Mouse (Mus musculus) heart, embryonic 15.5 days (tissue): ENCODE measurements around the gene Il10rb. TPM values are rescaled to one million over a fixed set of nuclear protein-coding genes. Genes with fewer than 3 reads are reported as not detected.
A peak's percentile ranks its signal among the peaks of the same experiment; 100 is the strongest.

Source experiments
- ATAC-seq: fragments of 200-750 bp; cut with Nextera tagmentation; replicated peaks from 2 replicates; pipeline ENCODE4 v1.8.0; 2017; ENCODE audit warnings: low read depth, moderate TSS enrichment; ENCODE audit not compliant: insufficient number of reproducible peaks, insufficient read depth, low FRiP score
- H3K27ac ChIP-seq: fragments of 300-500 bp; sonication (generic); 2 replicates; pipeline ENCODE4 v1.5.1; 2015; ENCODE audit warnings: mild to moderate bottlenecking, inconsistent platforms
- H3K27me3 ChIP-seq: fragments of 300-500 bp; sonication (generic); 2 replicates; pipeline ENCODE4 v1.6.1; 2015; ENCODE audit warnings: inconsistent platforms
- H3K36me3 ChIP-seq: fragments of 300-500 bp; sonication (generic); 2 replicates; pipeline ENCODE4 v1.6.1; 2015; ENCODE audit warnings: mild to moderate bottlenecking, inconsistent platforms
- H3K4me1 ChIP-seq: fragments of 300-500 bp; sonication (generic); replicated peaks from 2 replicates; pipeline ENCODE4 v1.6.1; 2015; ENCODE audit warnings: inconsistent platforms
- H3K4me2 ChIP-seq: fragments of 300-500 bp; sonication (generic); 2 replicates; pipeline ENCODE4 v1.6.1; 2015; ENCODE audit warnings: inconsistent platforms, mild to moderate bottlenecking, moderate library complexity
- H3K4me3 ChIP-seq: fragments of 300-500 bp; sonication (generic); 2 replicates; pipeline ENCODE4 v1.5.1; 2015; ENCODE audit warnings: mild to moderate bottlenecking, inconsistent platforms
- H3K9ac ChIP-seq: fragments of 300-500 bp; sonication (generic); 2 replicates; pipeline ENCODE4 v1.6.1; 2015; ENCODE audit warnings: mild to moderate bottlenecking, inconsistent platforms
- H3K9me3 ChIP-seq: fragments of 300-500 bp; sonication (generic); replicated peaks from 2 replicates; pipeline ENCODE4 v1.6.1; 2016; ENCODE audit warnings: inconsistent platforms
- WGBS: fragments of 180-500 bp; shearing (Covaris S2); methylation state at CpG from one replicate; pipeline ENCODE4 v1.1.7; 2015; ENCODE audit warnings: mixed read lengths; 5-methylcytosine and 5-hydroxymethylcytosine counted together
- polyA plus RNA-seq: library from polyadenylated mRNA; unstranded; fragments of >200 nt; fragmentation: Nextera tagmentation; extraction: Ambion mirVana; gene quantifications from 2 replicates; pipeline ENCODE4 v1.2.1, GENCODE M21; 2015

The Il10rb gene
- 57.9 and 58.9 TPM in 2 replicates for polyA plus RNA-seq

DNA sequence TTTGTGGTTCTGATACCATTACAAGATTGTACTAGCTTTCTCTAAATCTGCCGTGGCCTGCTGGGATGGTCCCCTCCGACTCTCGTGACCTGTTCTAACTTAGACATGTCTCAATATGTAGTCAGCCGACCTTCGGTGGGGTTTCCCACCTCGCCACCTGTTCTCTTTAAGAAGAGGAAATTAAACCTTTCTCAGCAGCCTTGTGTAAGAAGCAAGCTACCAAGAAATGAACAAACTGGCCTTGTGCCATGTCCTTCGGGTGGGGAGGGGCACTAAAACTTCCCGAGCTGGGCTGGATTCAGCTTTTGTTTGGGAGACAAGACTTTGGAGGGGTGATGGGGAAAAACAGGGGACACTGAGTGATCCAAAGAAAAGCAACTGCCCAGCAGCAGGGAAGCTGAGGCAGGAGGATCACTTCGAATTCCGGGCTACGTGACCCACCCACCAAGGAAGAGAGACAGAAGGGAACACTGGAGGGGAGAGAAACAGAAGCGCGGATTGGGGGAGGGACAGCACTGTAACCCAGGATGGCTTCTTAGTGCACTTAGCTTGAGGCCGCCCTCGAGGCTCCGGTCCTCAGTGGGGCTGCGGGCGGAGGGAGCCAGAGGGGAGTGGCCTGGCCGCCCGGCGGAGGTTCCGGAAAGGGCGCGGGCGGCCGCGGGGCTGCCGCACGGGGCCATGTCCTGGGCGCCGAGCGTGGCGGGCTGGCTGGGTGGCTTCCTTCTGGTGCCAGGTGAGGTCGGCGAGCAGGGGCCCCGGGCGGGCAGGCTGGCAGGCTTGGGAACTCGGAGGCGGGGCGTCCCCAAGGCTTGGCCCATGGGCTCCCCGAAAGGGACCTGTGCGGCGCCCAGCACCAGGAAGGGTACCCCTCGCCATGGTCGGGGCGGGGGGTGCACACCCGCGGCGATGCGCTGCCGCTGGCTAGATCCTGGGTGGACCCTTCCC, at the start of gene Il10rb:
Gene Il10rb, plus strand, starts transcription at position 525 of the 945 bp plus-strand sequence.
- Histone ChIP-seq H3K27ac (peak within 1 kb of the TSS; percentile 94), H3K4me3 (peak within 1 kb of the TSS; percentile 89), H3K4me1 (peaks cover 34% of the 10 kb centered on the region), H3K4me2 (peak within 1 kb of the TSS; percentile 82), H3K9me3 (no peaks in the 10 kb centered on the region), H3K9ac (peak within 1 kb of the TSS; percentile 96), H3K27me3 (no peaks in the 10 kb centered on the region), H3K36me3 (peaks cover 3% of the 10 kb centered on the region; the same call in 1 of the 2 replicates)
- ATAC-seq = peak; percentile 89
- 4% methylated on average over 45 of the region's 51 CpGs for WGBS

DNA sequence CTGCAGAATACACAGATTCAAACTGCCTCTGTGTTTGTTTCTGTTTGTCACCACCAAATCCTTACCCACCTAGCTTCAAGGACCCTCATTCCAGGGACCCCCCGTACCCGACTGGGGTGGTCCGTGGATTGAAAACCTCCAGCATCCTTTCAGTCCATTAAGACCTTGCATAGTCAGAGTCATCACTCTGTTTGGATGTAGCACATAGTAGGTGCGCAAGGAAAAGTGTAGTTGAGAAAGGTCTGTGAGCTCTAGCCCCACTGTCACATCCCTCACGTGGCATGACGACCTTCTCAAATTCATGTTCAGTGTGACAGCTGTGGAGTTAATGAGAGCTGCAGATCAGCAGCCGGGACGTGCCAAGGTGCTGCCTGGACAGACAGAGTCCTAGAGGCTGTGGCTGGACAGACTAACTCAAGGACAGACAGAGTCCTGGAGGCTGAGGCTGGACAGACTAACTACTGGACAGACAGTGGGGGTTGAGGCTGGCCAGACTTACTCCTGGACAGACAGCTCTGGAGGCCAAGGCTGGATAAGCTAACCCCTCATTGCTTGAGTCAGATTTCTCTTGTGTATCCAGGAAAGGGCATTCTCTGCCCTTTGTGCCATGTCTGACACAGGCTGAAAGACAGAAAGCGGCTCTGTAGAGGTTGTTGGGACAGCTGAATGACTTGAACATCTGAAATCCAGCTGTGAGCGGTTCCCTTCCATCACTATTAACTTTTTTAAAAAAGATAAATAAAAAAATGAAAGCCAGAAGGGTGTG, 49.0 kb upstream of the Il10rb start:
- Histone ChIP-seq H3K27ac (no peak overlapping the region), H3K4me2 (no peak overlapping the region), H3K27me3 (peaks cover 14% of the 10 kb centered on the region; the same call in 1 of the 2 replicates), H3K9me3 (no peaks in the 10 kb centered on the region), H3K4me1 (peaks cover 6% of the 10 kb centered on the region), H3K36me3 (no peaks in the 10 kb centered on the region), H3K4me3 (no peak overlapping the region), H3K9ac (no peak overlapping the region)
- ATAC-seq = no peak
- 71% methylated on average over 10 of the region's 10 CpGs for WGBS

DNA sequence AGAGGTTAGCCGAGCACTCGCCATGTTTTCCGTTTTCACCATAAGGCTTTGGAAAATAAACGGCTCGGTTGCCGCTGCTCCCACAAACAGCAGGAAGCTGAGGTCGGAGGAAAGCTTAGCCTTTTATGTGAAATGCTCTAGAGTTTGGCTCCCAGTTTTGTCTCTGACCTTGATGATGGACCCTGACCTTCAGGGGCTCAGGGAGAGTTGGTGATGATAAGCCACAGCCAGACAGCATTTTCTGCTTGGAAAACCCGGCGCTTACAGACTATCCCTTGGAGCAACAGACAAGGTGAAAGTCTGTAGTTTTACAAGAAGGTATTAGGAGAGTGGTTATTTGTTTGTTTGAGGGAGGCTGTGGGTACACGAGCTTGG, 48.5 kb upstream of the Il10rb start:
- H3K4me2 ChIP-seq = no peak overlapping the region
- H3K27ac ChIP-seq = no peak overlapping the region
- H3K36me3 ChIP-seq = no peaks in the 10 kb centered on the region
- peaks cover 12% of the 10 kb centered on the region for H3K4me1 ChIP-seq
- 45% methylated on average over 10 of the region's 10 CpGs for WGBS
- H3K9me3 ChIP-seq = no peaks in the 10 kb centered on the region
- peaks cover 14% of the 10 kb centered on the region; the same call in 1 of the 2 replicates for H3K27me3 ChIP-seq
- no peak overlapping the region for H3K9ac ChIP-seq
- H3K4me3 ChIP-seq = no peak overlapping the region
- ATAC-seq = no peak

DNA sequence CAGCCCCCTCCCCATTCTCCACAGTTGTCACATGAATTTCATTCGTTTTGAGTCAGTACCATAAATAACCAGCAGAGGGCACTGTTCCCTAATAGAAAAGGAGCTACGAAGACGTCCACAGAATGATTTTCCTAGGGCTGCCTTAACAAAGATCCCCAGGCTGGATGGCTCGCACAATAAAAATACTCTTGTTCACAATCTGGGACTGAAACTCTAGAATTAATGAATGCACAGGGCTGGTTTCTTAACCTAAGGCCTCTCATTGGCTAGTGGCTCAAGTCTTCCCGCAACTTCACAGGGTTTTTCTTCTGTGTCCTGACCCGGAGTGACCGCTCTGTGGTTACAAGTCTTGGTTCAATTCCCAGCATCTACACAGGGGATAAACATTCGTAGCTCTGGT, 47.4 kb upstream of the Il10rb start:
- Histone ChIP-seq H3K27ac (no peak overlapping the region), H3K36me3 (no peaks in the 10 kb centered on the region), H3K9me3 (no peaks in the 10 kb centered on the region), H3K4me2 (no peak overlapping the region), H3K27me3 (0 out of 2 replicates have a peak, but pooled peaks cover 5% of the 10 kb centered on the region), H3K4me3 (no peak overlapping the region), H3K4me1 (peaks cover 21% of the 10 kb centered on the region), H3K9ac (no peak overlapping the region)
- no peak for ATAC-seq
- WGBS = 39% methylated on average over 8 of the region's 8 CpGs

DNA sequence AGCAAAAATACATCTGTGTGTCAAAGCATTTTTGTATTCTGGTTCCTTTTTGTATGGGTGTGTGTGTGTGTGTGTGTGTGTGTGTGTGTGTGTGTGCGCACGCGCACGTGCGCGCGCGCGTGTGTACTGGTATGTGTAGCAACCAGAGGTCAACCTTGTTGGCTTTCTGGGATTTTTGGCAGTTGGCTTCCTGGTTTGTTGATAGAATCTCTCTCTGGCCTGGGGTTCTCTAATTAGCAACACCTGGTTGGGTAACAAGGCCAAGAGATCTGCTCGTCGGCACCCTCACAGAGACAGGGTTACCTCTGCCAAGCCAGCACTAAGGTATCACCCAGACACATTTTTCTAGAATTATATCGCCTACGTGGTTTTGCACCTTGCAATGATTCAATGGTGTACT, 46.4 kb upstream of the Il10rb start:
- Histone ChIP-seq H3K9ac (no peak overlapping the region), H3K27me3 (0 out of 2 replicates have a peak, but pooled peaks cover 3% of the 10 kb centered on the region), H3K4me2 (no peak overlapping the region), H3K4me3 (no peak overlapping the region), H3K4me1 (peaks cover 27% of the 10 kb centered on the region), H3K27ac (no peak overlapping the region), H3K9me3 (no peaks in the 10 kb centered on the region), H3K36me3 (no peaks in the 10 kb centered on the region)
- no peak for ATAC-seq
- WGBS = 85% methylated on average over 13 of the region's 13 CpGs

DNA sequence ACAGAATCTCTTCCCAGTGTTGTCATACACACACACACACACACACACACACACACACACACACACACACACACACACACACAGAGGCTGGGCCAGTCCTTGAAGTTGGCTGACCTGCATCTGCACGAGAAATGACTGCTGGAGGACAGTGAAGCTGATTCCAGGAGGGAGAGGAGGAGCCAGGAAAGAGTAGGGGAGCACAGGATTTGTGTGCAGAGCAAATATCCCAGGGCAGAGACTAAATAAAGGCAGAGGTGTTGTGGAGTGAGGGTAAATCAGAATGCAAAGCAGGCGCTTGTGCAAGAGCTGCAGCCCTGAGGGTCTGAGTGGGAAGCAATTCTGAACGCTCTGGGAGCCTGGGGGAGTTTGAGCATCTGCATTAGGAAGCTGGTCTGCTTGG, 45.8 kb upstream of the Il10rb start:
- Histone ChIP-seq H3K4me3 (no peak overlapping the region), H3K27ac (no peak overlapping the region), H3K9ac (no peak overlapping the region), H3K36me3 (no peaks in the 10 kb centered on the region), H3K4me1 (peaks cover 27% of the 10 kb centered on the region), H3K9me3 (no peaks in the 10 kb centered on the region), H3K4me2 (no peak overlapping the region), H3K27me3 (no peaks in the 10 kb centered on the region)
- WGBS = 48% methylated on average over 3 of the region's 3 CpGs
- no peak for ATAC-seq

DNA sequence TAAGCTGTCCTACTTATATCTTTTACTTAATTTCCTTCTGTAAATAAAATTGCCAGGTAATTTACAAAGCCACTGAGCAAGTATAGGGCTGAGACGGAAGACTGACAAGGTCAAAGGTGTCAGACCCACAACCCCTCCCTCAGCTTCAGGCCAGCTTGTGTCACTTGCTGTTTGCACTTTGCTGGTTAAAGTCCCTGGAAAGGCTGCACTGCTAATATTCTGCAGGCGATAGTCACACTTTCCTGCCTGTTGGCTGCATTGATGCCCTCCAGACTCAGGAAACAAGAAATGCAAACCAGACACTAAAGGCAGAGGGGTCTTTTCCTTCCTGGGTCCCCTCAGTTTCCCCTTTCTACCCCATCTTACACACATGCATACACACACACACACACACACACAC, 44.0 kb upstream of the Il10rb start:
- no peak for ATAC-seq
- Histone ChIP-seq H3K36me3 (no peaks in the 10 kb centered on the region), H3K4me3 (no peak overlapping the region), H3K9ac (no peak overlapping the region), H3K27ac (peak overlapping the region; percentile 81), H3K4me2 (no peak overlapping the region), H3K9me3 (no peaks in the 10 kb centered on the region), H3K4me1 (peaks cover 27% of the 10 kb centered on the region), H3K27me3 (no peaks in the 10 kb centered on the region)
- WGBS = 52% methylated on average over 2 of the region's 2 CpGs

DNA sequence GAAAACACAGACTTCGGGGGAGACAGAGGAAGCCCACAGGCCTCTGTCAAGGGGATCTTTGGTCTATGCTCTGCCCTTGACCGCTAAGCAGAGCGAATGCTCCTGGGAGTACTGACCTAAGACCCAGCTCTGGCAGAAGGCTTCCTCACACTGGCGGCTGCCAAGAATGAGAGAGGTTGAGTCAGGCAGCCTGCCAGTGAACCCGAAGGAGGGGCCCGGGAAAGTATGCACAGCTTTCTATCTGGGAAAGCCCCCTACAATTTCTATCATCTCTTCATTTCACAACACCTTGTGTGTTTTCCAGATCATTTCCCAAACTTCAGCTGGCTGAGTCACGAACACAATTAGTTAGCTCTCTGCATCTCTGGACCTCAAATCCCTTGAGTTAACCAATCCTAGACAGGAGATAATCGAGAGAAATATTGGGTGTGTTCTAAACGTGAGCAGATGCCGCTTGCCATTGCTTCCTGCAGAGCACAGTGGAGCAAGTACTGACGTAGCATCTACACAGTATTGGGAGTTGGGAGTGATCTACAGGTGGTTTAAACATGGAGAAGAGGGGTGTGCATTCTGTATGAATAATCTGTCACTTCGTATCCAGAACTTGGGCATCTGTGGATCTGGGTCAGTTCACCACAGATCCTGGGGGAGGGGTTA, 43.2 kb upstream of the Il10rb start:
- Histone ChIP-seq H3K9ac (no peak overlapping the region), H3K36me3 (no peaks in the 10 kb centered on the region), H3K27me3 (no peaks in the 10 kb centered on the region), H3K4me2 (peak overlapping the region; percentile 15; the same call in 1 of the 2 replicates), H3K4me3 (no peak overlapping the region), H3K27ac (peak overlapping the region; percentile 81), H3K9me3 (no peaks in the 10 kb centered on the region), H3K4me1 (peaks cover 27% of the 10 kb centered on the region)
- peak; percentile 53; the same call in 1 of the 2 replicates for ATAC-seq
- WGBS = 34% methylated on average over 12 of the region's 12 CpGs

DNA sequence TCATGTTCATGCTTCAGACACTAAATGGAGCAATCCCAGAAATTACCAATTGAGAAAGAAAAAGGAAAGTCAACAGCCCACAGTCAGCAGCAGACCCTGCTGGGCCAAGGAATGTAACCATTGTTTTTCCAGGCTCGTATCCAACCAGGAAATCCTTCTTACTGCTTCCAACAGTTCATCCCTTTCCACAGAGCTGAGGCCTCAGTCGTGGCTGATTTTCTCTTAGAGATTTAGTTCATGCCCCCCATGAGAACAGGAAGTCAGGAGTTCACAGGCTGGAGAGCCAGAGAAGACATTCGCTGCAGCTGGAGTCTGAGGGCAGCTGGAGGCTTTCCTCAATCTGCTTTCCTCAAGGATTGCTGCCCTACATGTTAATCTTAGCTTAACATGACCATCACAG, 42.5 kb upstream of the Il10rb start:
- ATAC-seq = peak; percentile 43
- H3K4me2 ChIP-seq = no peak overlapping the region

DNA sequence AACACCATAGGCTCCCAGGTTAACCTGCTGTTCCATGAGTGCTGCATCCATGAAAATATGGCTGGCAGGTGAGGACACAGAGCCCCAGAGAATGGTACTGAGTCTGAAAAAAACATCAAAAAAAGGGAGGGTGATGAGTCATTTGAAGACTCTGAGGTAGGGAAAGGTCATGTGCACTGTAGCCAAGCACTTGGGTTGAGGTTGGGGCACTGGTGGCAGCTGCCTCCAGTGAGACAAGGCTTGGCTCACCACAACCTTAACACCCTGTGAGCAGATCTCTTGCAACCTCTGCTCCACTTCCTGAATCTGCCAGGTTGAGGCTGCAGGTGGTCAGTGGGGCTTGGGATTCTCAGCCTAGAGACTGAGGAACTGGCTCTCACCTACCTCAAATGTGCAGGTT, 39.4 kb upstream of the Il10rb start:
- H3K27ac ChIP-seq = peak overlapping the region; percentile 43; the same call in 1 of the 2 replicates
- no peaks in the 10 kb centered on the region for H3K27me3 ChIP-seq
- no peak overlapping the region for H3K4me2 ChIP-seq
- H3K4me3 ChIP-seq = no peak overlapping the region
- peaks cover 22% of the 10 kb centered on the region for H3K4me1 ChIP-seq
- no peaks in the 10 kb centered on the region for H3K36me3 ChIP-seq
- H3K9ac ChIP-seq = no peak overlapping the region
- ATAC-seq = no peak
- no peaks in the 10 kb centered on the region for H3K9me3 ChIP-seq

More for the DNA sequence above, 42.5 kb upstream of the Il10rb start:
- H3K27ac ChIP-seq = peak overlapping the region; percentile 81
- no peaks in the 10 kb centered on the region for H3K36me3 ChIP-seq
- no peaks in the 10 kb centered on the region for H3K27me3 ChIP-seq
- WGBS = 23% methylated on average over 3 of the region's 3 CpGs
- no peak overlapping the region for H3K9ac ChIP-seq
- peaks cover 27% of the 10 kb centered on the region for H3K4me1 ChIP-seq
- H3K9me3 ChIP-seq = no peaks in the 10 kb centered on the region
- H3K4me3 ChIP-seq = no peak overlapping the region

DNA sequence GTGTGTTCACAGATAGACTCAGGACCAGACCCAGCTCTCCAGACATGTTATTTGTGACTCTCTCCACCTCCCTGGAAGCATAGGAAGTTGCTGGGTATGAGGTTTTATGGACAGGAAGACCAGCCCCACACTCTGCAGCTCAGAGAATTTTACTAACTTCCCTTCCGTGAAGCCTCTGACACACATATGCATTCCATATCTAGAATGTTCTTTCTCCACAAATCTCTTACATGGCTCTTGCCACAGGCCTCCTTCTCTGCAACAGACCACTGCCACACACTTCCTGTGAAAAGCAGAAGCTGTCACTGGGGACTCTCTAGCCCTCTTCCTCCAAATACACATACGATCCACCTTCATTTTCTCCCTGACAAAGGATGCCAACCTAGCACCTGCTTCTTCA, 38.9 kb upstream of the Il10rb start:
- Histone ChIP-seq H3K4me3 (no peak overlapping the region), H3K9ac (no peak overlapping the region), H3K27me3 (no peaks in the 10 kb centered on the region), H3K4me2 (no peak overlapping the region), H3K9me3 (no peaks in the 10 kb centered on the region), H3K27ac (peak overlapping the region; percentile 43; the same call in 1 of the 2 replicates), H3K36me3 (no peaks in the 10 kb centered on the region), H3K4me1 (peaks cover 20% of the 10 kb centered on the region)
- WGBS = 67% methylated on average over 2 of the region's 2 CpGs
- ATAC-seq = no peak
